Mouse (Mus musculus) spleen, adult 2 months (tissue): Measurements from ENCODE around the gene Sco1.

Experiments
- CTCF ChIP-seq: fragments of 200-500 bp; IDR thresholded peaks from 2 replicates; pipeline ENCODE4 v1.5.1; 2011; ENCODE audit warnings: mild to moderate bottlenecking, inconsistent platforms; ENCODE audit not compliant: insufficient read depth, insufficient read length, insufficient replicate concordance; ENCODE audit errors: extremely low read depth
- POLR2A ChIP-seq: fragments of 200-500 bp; IDR thresholded peaks from 2 replicates; pipeline ENCODE4 v1.6.1; 2011; ENCODE audit warnings: low read depth, low read length, inconsistent platforms

DNA sequence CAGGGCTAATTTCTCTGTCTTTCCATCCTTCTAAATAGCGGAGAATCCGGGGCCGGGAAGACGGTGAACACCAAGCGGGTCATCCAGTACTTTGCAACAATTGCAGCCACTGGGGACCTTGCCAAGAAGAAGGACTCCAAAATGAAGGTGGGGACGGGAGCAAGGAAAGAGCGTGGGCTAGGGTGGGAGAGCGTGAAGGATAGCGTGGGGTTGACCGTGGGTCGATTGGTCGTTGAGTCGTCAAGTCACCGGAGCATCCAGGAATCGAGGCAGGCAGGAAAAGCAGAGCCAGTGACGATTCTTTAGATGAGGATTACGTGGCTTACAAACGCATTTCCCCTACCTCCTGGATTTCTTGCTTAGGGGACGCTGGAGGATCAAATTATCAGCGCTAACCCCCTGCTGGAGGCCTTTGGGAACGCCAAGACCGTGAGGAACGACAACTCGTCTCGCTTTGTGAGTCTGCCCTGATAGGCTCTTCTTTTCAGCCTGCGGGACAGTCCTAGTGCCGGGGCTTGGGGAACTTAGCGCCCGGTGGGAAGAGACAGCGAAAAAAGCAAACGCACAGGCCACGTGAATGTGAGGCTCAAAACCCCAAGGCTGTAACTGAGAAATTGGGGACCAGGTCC is 31.4 kb downstream of the Sco1 start:
- no peak for TF ChIP-seq CTCF
- no peak for TF ChIP-seq POLR2A
